Mouse (Mus musculus): ENCODE data around the gene Dzip1. TPM values are rescaled to one million over a fixed set of nuclear protein-coding genes. Genes with fewer than 3 reads are reported as not detected.

Gene Dzip1
- polyA plus RNA-seq, 1 experiment from 2014 or later: 9.3 TPM

DNA sequence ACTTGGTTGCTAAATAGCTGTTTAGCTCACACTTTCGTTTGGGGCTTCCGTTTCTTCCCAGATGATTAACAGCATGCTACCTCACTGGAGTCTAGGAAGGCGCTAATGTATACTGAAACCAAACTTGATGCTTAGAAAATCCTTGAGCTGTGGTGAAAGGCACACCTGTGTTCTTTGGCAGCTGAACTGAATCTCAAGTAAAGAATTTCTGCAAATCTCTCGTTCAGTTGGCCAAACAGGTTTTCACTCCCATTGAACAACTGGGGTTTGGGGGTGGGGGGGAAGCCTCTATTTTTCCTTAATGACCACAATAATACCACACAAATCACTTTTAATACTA is 74.6 kb downstream of the Dzip1 start:
- no peak overlapping the region for H3K4me3 ChIP-seq
- no peaks in the 10 kb centered on the region for H3K9me3 ChIP-seq (replicated peaks)
- no peak overlapping the region for H3K9ac ChIP-seq
- H3K4me2 ChIP-seq: no peak overlapping the region
- WGBS: 53% methylated on average over 4 of the region's 4 CpGs
- no peak overlapping the region for H3K27ac ChIP-seq (ENCODE audit: poor library complexity, severe bottlenecking)
- H3K27me3 ChIP-seq (replicated peaks): peaks cover 26% of the 10 kb centered on the region
- peaks cover 14% of the 10 kb centered on the region for H3K4me1 ChIP-seq (replicated peaks)
- H3K36me3 ChIP-seq: no peaks in the 10 kb centered on the region
- ATAC-seq (ENCODE audit: insufficient number of reproducible peaks, low FRiP score): no peak

- no peak overlapping the region for H3K4me2 ChIP-seq
- 57% methylated on average over 11 of the region's 11 CpGs for WGBS
- no peaks in the 10 kb centered on the region for H3K9me3 ChIP-seq (replicated peaks)
- no peak overlapping the region for H3K27ac ChIP-seq (ENCODE audit: poor library complexity, severe bottlenecking)
- peaks cover 23% of the 10 kb centered on the region for H3K27me3 ChIP-seq (replicated peaks)
- no peaks in the 10 kb centered on the region for H3K36me3 ChIP-seq
- no peak for ATAC-seq (ENCODE audit: insufficient number of reproducible peaks, low FRiP score)
- H3K4me3 ChIP-seq: no peak overlapping the region
- peaks cover 12% of the 10 kb centered on the region for H3K4me1 ChIP-seq (replicated peaks)
- H3K9ac ChIP-seq: no peak overlapping the region
Measured at GRCm38 (mm10) chr14:118850011-118850695, 75.1 kb downstream of the Dzip1 start.

GRCm38 (mm10) chr14:118848171-118848570 is 77.1 kb downstream of the Dzip1 start:
- Histone ChIP-seq H3K9me3 (replicated peaks) (no peaks in the 10 kb centered on the region), H3K4me1 (replicated peaks) (no peaks in the 10 kb centered on the region), H3K4me2 (no peak overlapping the region), H3K9ac (no peak overlapping the region), H3K27me3 (replicated peaks) (peaks cover 4% of the 10 kb centered on the region; the same call in 1 of the 2 replicates), H3K4me3 (no peak overlapping the region), H3K27ac (ENCODE audit: poor library complexity, severe bottlenecking) (no peak overlapping the region), H3K36me3 (no peaks in the 10 kb centered on the region)
- no peak for ATAC-seq (ENCODE audit: insufficient number of reproducible peaks, low FRiP score)
- 75% methylated on average over 7 of the region's 7 CpGs for WGBS

DNA sequence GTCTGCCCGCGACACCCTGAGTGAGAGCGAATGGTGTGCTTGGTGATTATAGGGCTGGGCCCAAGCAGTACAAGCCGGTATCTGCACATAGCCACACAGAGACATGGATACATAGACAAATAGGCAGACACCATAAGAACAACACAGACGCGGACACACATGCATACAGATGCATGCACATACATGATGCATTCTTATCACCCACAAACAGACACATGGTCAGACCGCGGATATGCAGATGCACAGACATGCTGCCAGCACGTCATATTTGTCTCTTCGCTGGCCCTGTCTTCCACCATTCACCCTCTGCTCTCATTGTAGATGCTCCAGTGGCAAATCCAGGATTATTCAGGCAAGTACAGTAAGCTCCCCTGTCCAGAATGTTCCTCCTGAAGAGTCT is 78.4 kb downstream of the Dzip1 start:
- 90% methylated on average over 10 of the region's 10 CpGs for WGBS

DNA sequence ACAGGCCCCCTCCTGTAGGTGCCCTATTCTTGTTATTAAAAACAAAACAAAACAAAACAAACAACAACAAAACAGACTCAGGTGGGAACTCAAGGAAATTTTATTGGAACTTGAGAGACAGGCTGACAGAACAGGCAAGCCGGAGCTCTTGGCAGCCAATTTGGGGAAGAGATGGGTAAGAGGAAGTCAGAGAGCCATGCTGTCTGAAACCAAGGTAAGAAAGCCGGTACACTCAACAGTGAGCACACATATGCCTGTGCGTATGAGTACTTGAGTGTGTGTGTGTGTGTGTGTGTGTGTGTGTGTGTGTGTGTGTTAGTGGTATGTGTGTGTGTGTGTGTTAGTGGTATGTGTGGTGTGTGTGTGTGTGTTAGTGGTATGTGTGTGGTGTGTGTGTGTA is 82.9 kb downstream of the Dzip1 start:
- no peak for ATAC-seq (ENCODE audit: insufficient number of reproducible peaks, low FRiP score)
- Histone ChIP-seq H3K27ac (ENCODE audit: poor library complexity, severe bottlenecking) (no peak overlapping the region), H3K4me1 (replicated peaks) (no peaks in the 10 kb centered on the region), H3K27me3 (replicated peaks) (no peaks in the 10 kb centered on the region), H3K4me2 (no peak overlapping the region), H3K4me3 (no peak overlapping the region), H3K9ac (no peak overlapping the region), H3K9me3 (replicated peaks) (no peaks in the 10 kb centered on the region), H3K36me3 (no peaks in the 10 kb centered on the region)
- WGBS: 88% methylated on average over 3 of the region's 3 CpGs

More for the DNA sequence above, 78.4 kb downstream of the Dzip1 start:
- no peak overlapping the region for H3K4me3 ChIP-seq
- no peaks in the 10 kb centered on the region for H3K36me3 ChIP-seq
- no peak overlapping the region for H3K9ac ChIP-seq
- H3K9me3 ChIP-seq (replicated peaks): no peaks in the 10 kb centered on the region
- no peak overlapping the region for H3K4me2 ChIP-seq
- no peaks in the 10 kb centered on the region for H3K4me1 ChIP-seq (replicated peaks)
- H3K27me3 ChIP-seq (replicated peaks): no peaks in the 10 kb centered on the region
- no peak overlapping the region for H3K27ac ChIP-seq (ENCODE audit: poor library complexity, severe bottlenecking)
- ATAC-seq (ENCODE audit: insufficient number of reproducible peaks, low FRiP score): no peak

DNA sequence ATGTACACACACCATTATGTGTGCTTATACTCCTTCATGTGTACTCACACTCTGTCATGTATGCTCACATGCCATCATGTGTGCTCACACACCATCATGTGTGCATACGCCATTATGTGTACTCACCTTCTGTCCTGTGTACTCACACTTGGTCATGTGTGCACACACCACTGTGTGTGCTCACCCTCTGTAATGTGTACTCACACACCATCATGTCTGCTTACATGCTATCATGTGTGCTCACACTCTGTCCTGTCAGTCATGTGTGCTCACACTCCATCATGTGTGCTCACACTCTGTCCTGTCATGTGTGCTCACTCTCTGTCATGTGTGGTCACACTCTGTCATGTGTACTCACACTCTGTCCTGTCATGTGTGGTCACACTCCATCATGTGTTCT is 85.2 kb downstream of the Dzip1 start:
- 88% methylated on average over 1 of the region's 1 CpGs for WGBS
- Histone ChIP-seq H3K9ac (no peak overlapping the region), H3K36me3 (no peaks in the 10 kb centered on the region)

GRCm38 (mm10) chr14:118839416-118839815 is 85.8 kb downstream of the Dzip1 start:
- Histone ChIP-seq H3K4me2 (no peak overlapping the region), H3K27me3 (replicated peaks) (no peaks in the 10 kb centered on the region), H3K4me1 (replicated peaks) (no peaks in the 10 kb centered on the region), H3K36me3 (no peaks in the 10 kb centered on the region), H3K4me3 (no peak overlapping the region), H3K27ac (ENCODE audit: poor library complexity, severe bottlenecking) (no peak overlapping the region), H3K9ac (no peak overlapping the region), H3K9me3 (replicated peaks) (no peaks in the 10 kb centered on the region)
- no peak for ATAC-seq (ENCODE audit: insufficient number of reproducible peaks, low FRiP score)
- WGBS: 60% methylated on average over 5 of the region's 5 CpGs

More for the DNA sequence above, 85.2 kb downstream of the Dzip1 start:
- Histone ChIP-seq H3K9me3 (replicated peaks) (no peaks in the 10 kb centered on the region), H3K27ac (ENCODE audit: poor library complexity, severe bottlenecking) (no peak overlapping the region), H3K4me2 (no peak overlapping the region), H3K4me3 (no peak overlapping the region), H3K4me1 (replicated peaks) (no peaks in the 10 kb centered on the region), H3K27me3 (replicated peaks) (no peaks in the 10 kb centered on the region)
- ATAC-seq (ENCODE audit: insufficient number of reproducible peaks, low FRiP score): no peak

- no peaks in the 10 kb centered on the region for H3K4me1 ChIP-seq (replicated peaks)
- no peaks in the 10 kb centered on the region for H3K27me3 ChIP-seq (replicated peaks)
- no peak for ATAC-seq (ENCODE audit: insufficient number of reproducible peaks, low FRiP score)
- no peaks in the 10 kb centered on the region for H3K36me3 ChIP-seq
- no peak overlapping the region for H3K4me3 ChIP-seq
- 72% methylated on average over 8 of the region's 8 CpGs for WGBS
- H3K9ac ChIP-seq: no peak overlapping the region
- H3K9me3 ChIP-seq (replicated peaks): no peaks in the 10 kb centered on the region
- H3K4me2 ChIP-seq: no peak overlapping the region
- no peak overlapping the region for H3K27ac ChIP-seq (ENCODE audit: poor library complexity, severe bottlenecking)
Measured at GRCm38 (mm10) chr14:118838556-118839120, 86.6 kb downstream of the Dzip1 start.

GRCm38 (mm10) chr14:118836754-118837153 is 88.5 kb downstream of the Dzip1 start:
- no peaks in the 10 kb centered on the region; the same call in 1 of the 2 replicates for H3K4me1 ChIP-seq (replicated peaks)
- ATAC-seq (ENCODE audit: insufficient number of reproducible peaks, low FRiP score): no peak
- H3K4me2 ChIP-seq: no peak overlapping the region
- no peaks in the 10 kb centered on the region for H3K27me3 ChIP-seq (replicated peaks)
- no peaks in the 10 kb centered on the region for H3K36me3 ChIP-seq
- no peak overlapping the region for H3K27ac ChIP-seq (ENCODE audit: poor library complexity, severe bottlenecking)
- 67% methylated on average over 7 of the region's 7 CpGs for WGBS
- no peak overlapping the region for H3K9ac ChIP-seq
- H3K9me3 ChIP-seq (replicated peaks): no peaks in the 10 kb centered on the region
- H3K4me3 ChIP-seq: no peak overlapping the region

- H3K4me3 ChIP-seq: no peak overlapping the region
Measured at GRCm38 (mm10) chr14:118836145-118836544, 89.1 kb downstream of the Dzip1 start.

GRCm38 (mm10) chr14:118834313-118834712 is 90.9 kb downstream of the Dzip1 start:
- 29% methylated on average over 7 of the region's 7 CpGs for WGBS
- Histone ChIP-seq H3K4me3 (no peak overlapping the region), H3K9ac (no peak overlapping the region), H3K27ac (ENCODE audit: poor library complexity, severe bottlenecking) (no peak overlapping the region), H3K9me3 (replicated peaks) (no peaks in the 10 kb centered on the region), H3K27me3 (replicated peaks) (no peaks in the 10 kb centered on the region), H3K4me2 (no peak overlapping the region), H3K36me3 (no peaks in the 10 kb centered on the region), H3K4me1 (replicated peaks) (no peaks in the 10 kb centered on the region; the same call in 1 of the 2 replicates)
- no peak for ATAC-seq (ENCODE audit: insufficient number of reproducible peaks, low FRiP score)

More at GRCm38 (mm10) chr14:118836145-118836544, 89.1 kb downstream of the Dzip1 start:
- Histone ChIP-seq H3K9me3 (replicated peaks) (no peaks in the 10 kb centered on the region), H3K27ac (ENCODE audit: poor library complexity, severe bottlenecking) (no peak overlapping the region), H3K36me3 (no peaks in the 10 kb centered on the region), H3K9ac (no peak overlapping the region), H3K4me2 (no peak overlapping the region), H3K4me1 (replicated peaks) (no peaks in the 10 kb centered on the region; the same call in 1 of the 2 replicates), H3K27me3 (replicated peaks) (no peaks in the 10 kb centered on the region)
- 85% methylated on average over 11 of the region's 11 CpGs for WGBS
- no peak for ATAC-seq (ENCODE audit: insufficient number of reproducible peaks, low FRiP score)

DNA sequence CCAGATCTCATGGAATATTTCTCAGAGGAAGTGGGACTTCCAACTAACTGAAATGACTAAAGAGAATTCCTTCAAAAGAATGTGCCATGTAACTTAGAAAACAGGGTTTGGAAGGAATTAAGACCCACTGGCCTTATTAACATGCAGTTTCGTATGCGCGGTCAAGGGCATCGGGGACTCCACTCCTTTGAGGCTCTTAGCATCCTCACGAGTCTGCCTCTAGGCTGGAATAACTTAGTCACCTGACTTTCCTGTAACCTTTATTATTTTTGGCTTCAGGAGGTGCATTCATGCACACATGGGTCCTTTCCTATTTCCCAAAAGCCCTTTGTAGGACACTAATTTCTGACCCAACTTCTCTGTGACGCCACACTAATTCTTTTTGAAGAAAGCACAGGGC is 92.0 kb downstream of the Dzip1 start:
- ATAC-seq (ENCODE audit: insufficient number of reproducible peaks, low FRiP score): no peak
- Histone ChIP-seq H3K27me3 (replicated peaks) (no peaks in the 10 kb centered on the region), H3K36me3 (no peaks in the 10 kb centered on the region), H3K9me3 (replicated peaks) (no peaks in the 10 kb centered on the region), H3K4me1 (replicated peaks) (no peaks in the 10 kb centered on the region; the same call in 1 of the 2 replicates), H3K9ac (no peak overlapping the region), H3K27ac (ENCODE audit: poor library complexity, severe bottlenecking) (no peak overlapping the region), H3K4me2 (no peak overlapping the region), H3K4me3 (no peak overlapping the region)
- WGBS: 75% methylated on average over 6 of the region's 6 CpGs

All from heart, embryonic 12.5 days (tissue).